In genomic region chr11:103810631-103811030, GRCm38 (mm10) we compare ENCODE assay signal across 9 mouse cellular contexts. TPM values are rescaled to one million over a fixed set of nuclear protein-coding genes. Genes with fewer than 3 reads are reported as not detected.
DNase-seq lines count a peak whose midpoint lies in the region; ATAC-seq and TF ChIP-seq lines count a peak whose summit lies in the region.
"Had no signal": no experiment of that assay in that cellular context is flagged by ENCODE, and none has a peak within 500 bp of the region (broad histone marks: within the 10 kb centered on the region; RNA-seq: fewer than 3 reads in every experiment).

No protein-coding gene starts in this region.

- no peak overlapping the region for H3K9ac ChIP-seq in heart, postnatal 0 days (replicated peaks; ENCODE audit: low read depth, low read length)
- no peak overlapping the region for H3K9ac ChIP-seq in embryonic facial prominence, embryonic 14.5 days (ENCODE audit: low read depth, low read length)
- no peak overlapping the region for H3K9ac ChIP-seq in intestine, embryonic 14.5 days (ENCODE audit: low read length)
- peak overlapping the region; percentile 90 for H3K9ac ChIP-seq in midbrain, embryonic 16.5 days (ENCODE audit: low read depth, low read length)

- TF ChIP-seq CTCF in heart, postnatal 0 days (IDR thresholded peaks at IDR 0.05; ENCODE audit: low read depth) = no peak

- peaks cover 66% of the 10 kb centered on the region for H3K27me3 ChIP-seq in heart, postnatal 0 days (ENCODE audit: control insufficient read depth, insufficient read depth, low read length)
- peaks cover 57% of the 10 kb centered on the region for H3K27me3 ChIP-seq in embryonic facial prominence, embryonic 14.5 days (replicated peaks; ENCODE audit: control insufficient read depth, insufficient read depth, low read length)
- peaks cover 54% of the 10 kb centered on the region for H3K27me3 ChIP-seq in intestine, embryonic 14.5 days (replicated peaks; ENCODE audit: control insufficient read depth, insufficient read depth, low read length)
- peaks cover 2% of the 10 kb centered on the region; the same call in 1 of the 2 replicates for H3K27me3 ChIP-seq in midbrain, embryonic 16.5 days (ENCODE audit: control insufficient read depth, insufficient read depth, low read depth, low read length)

- 0 out of 2 replicates have a peak, but pooled peaks cover 1% of the 10 kb centered on the region for H3K9me3 ChIP-seq in heart, postnatal 0 days (replicated peaks; ENCODE audit: control insufficient read depth, low read length)
- H3K9me3 ChIP-seq in embryonic facial prominence, embryonic 14.5 days (ENCODE audit: control insufficient read depth, low read length) = no peaks in the 10 kb centered on the region
- H3K9me3 ChIP-seq in intestine, embryonic 14.5 days (ENCODE audit: control insufficient read depth, low read length) = no peaks in the 10 kb centered on the region
- no peaks in the 10 kb centered on the region for H3K9me3 ChIP-seq in midbrain, embryonic 16.5 days (replicated peaks; ENCODE audit: control insufficient read depth, low read length, poor library complexity, severe bottlenecking)

- no peak for TF ChIP-seq EP300 in heart, postnatal 0 days (IDR thresholded peaks at IDR 0.05; ENCODE audit: low read depth)

- H3K4me3 ChIP-seq in heart, postnatal 0 days (ENCODE audit: low read depth, low read length) = peak overlapping the region; percentile 50
- peak overlapping the region; percentile 54 for H3K4me3 ChIP-seq in embryonic facial prominence, embryonic 14.5 days (ENCODE audit: low read depth, low read length)
- H3K4me3 ChIP-seq in intestine, embryonic 14.5 days (ENCODE audit: low read depth, low read length) = peak overlapping the region; percentile 45
- peak overlapping the region; percentile 52 for H3K4me3 ChIP-seq in midbrain, embryonic 16.5 days (ENCODE audit: low read depth, low read length)

- no peak for DNase-seq in heart, postnatal 0 days (ENCODE audit: low spot score)
- no peak for DNase-seq in heart, adult 11 months
- DNase-seq in embryonic facial prominence, embryonic 14.5 days (ENCODE audit: low spot score) = no peak
- no peak for DNase-seq in intestine, embryonic 14.5 days (ENCODE audit: low spot score)
- DNase-seq in ovary, postnatal 10 days (ENCODE audit: low spot score) = no peak
- no peak for DNase-seq in thymus, postnatal 36 days
- no peak for DNase-seq in thymus, adult 18-20 months

- WGBS in heart, postnatal 0 days = 22% methylated on average over 12 of the region's 12 CpGs
- WGBS in embryonic facial prominence, embryonic 14.5 days = 16% methylated on average over 12 of the region's 12 CpGs
- WGBS in intestine, embryonic 14.5 days = 24% methylated on average over 12 of the region's 12 CpGs
- WGBS in midbrain, embryonic 16.5 days = 8% methylated on average over 12 of the region's 12 CpGs

- no peaks in the 10 kb centered on the region for H3K36me3 ChIP-seq in heart, postnatal 0 days (replicated peaks; ENCODE audit: control insufficient read depth, insufficient read depth, low read length)
- H3K36me3 ChIP-seq in embryonic facial prominence, embryonic 14.5 days (ENCODE audit: control insufficient read depth, insufficient read depth, low read length) = no peaks in the 10 kb centered on the region
- H3K36me3 ChIP-seq in intestine, embryonic 14.5 days (ENCODE audit: control insufficient read depth, insufficient read depth, low read length) = no peaks in the 10 kb centered on the region
- 0 out of 2 replicates have a peak, but pooled peaks cover 2% of the 10 kb centered on the region for H3K36me3 ChIP-seq in midbrain, embryonic 16.5 days (ENCODE audit: control insufficient read depth, insufficient read depth, low read length)

- H3K4me1 ChIP-seq in heart, postnatal 0 days (ENCODE audit: control insufficient read depth, insufficient read depth) = no peaks in the 10 kb centered on the region
- H3K4me1 ChIP-seq in embryonic facial prominence, embryonic 14.5 days (ENCODE audit: control insufficient read depth, insufficient read depth, low read length) = peaks cover 8% of the 10 kb centered on the region; the same call in 1 of the 2 replicates
- 0 out of 2 replicates have a peak, but pooled peaks cover 3% of the 10 kb centered on the region for H3K4me1 ChIP-seq in intestine, embryonic 14.5 days (replicated peaks; ENCODE audit: control insufficient read depth, insufficient read depth, low read length)
- peaks cover 29% of the 10 kb centered on the region for H3K4me1 ChIP-seq in midbrain, embryonic 16.5 days (ENCODE audit: control insufficient read depth, insufficient read depth, low read length)

- H3K4me2 ChIP-seq in heart, postnatal 0 days (ENCODE audit: low read depth, low read length) = peak overlapping the region; percentile 88
- peak overlapping the region; percentile 96 for H3K4me2 ChIP-seq in embryonic facial prominence, embryonic 14.5 days (ENCODE audit: low read depth, low read length)
- H3K4me2 ChIP-seq in intestine, embryonic 14.5 days (ENCODE audit: low read length) = peak overlapping the region; percentile 97
- peak overlapping the region; percentile 85 for H3K4me2 ChIP-seq in midbrain, embryonic 16.5 days (ENCODE audit: low read length)

- no peak overlapping the region for H3K27ac ChIP-seq in heart, postnatal 0 days (ENCODE audit: low read depth)
- no peak overlapping the region for H3K27ac ChIP-seq in embryonic facial prominence, embryonic 14.5 days (replicated peaks; ENCODE audit: low read depth, low read length)
- no peak overlapping the region for H3K27ac ChIP-seq in intestine, embryonic 14.5 days (ENCODE audit: low read depth)
- H3K27ac ChIP-seq in midbrain, embryonic 16.5 days (ENCODE audit: low read length) = peak overlapping the region; percentile 86

- no peak for ATAC-seq in heart, postnatal 0 days (ENCODE audit: insufficient read depth, low read depth)
- ATAC-seq in embryonic facial prominence, embryonic 14.5 days (ENCODE audit: low read depth) = no peak
- no peak for ATAC-seq in intestine, embryonic 14.5 days (replicated peaks; ENCODE audit: low FRiP score, low TSS enrichment, low read depth)
- no peak for ATAC-seq in midbrain, embryonic 16.5 days

RNA-seq across cellular contexts. Expression of gene Wnt3, which starts 36.7 kb away (rescaled TPM):
- not detected in 2 replicates for total RNA-seq in heart, postnatal 0 days (2014; rRNA removed; ENCODE audit: low replicate concordance)
- not detected in 2 replicates for polyA plus RNA-seq in heart, postnatal 0 days (2015; fragmentation: Nextera tagmentation; extraction: Ambion mirVana)
- 4.0 and 6.3 TPM in 2 replicates for polyA plus RNA-seq in embryonic facial prominence, embryonic 14.5 days (2014; fragmentation: Nextera tagmentation; extraction: Ambion mirVana)
- 0.31 and 0.46 TPM in 2 replicates for polyA plus RNA-seq in intestine, embryonic 14.5 days (2014; fragmentation: Nextera tagmentation; extraction: Ambion mirVana)
- polyA plus RNA-seq in midbrain, embryonic 16.5 days (2015; fragmentation: Nextera tagmentation; extraction: Ambion mirVana) = 18.8 and 21.2 TPM in 2 replicates
- total RNA-seq: monocyte, adult 5-6 weeks had no signal
